Mouse (Mus musculus) lung, embryonic 15.5 days (tissue): Measurements from ENCODE around the gene Cpeb1. TPM values are rescaled to one million over a fixed set of nuclear protein-coding genes. Genes with fewer than 3 reads are reported as not detected.

Source experiments
- ATAC-seq: fragments of 200-750 bp; cut with Nextera tagmentation; 2 replicates; pipeline ENCODE4 v1.8.0; 2017; ENCODE audit warnings: moderate number of reproducible peaks, borderline replicate concordance; ENCODE audit not compliant: low FRiP score, low TSS enrichment; ENCODE audit errors: extremely low read depth
- H3K27ac ChIP-seq: fragments of 300-500 bp; sonication (generic); 2 replicates; pipeline ENCODE4 v1.5.1; 2015; ENCODE audit warnings: moderate library complexity, mild to moderate bottlenecking, inconsistent platforms
- H3K27me3 ChIP-seq: fragments of 300-500 bp; sonication (generic); 2 replicates; pipeline ENCODE4 v1.6.1; 2015; ENCODE audit warnings: inconsistent platforms
- H3K36me3 ChIP-seq: fragments of 300-500 bp; sonication (generic); 2 replicates; pipeline ENCODE4 v1.6.1; 2015; ENCODE audit warnings: inconsistent platforms
- H3K4me1 ChIP-seq: fragments of 300-500 bp; sonication (generic); 2 replicates; pipeline ENCODE4 v1.6.1; 2015; ENCODE audit warnings: inconsistent platforms
- H3K4me2 ChIP-seq: fragments of 300-500 bp; sonication (generic); 2 replicates; pipeline ENCODE4 v1.6.1; 2015; ENCODE audit warnings: inconsistent platforms, mild to moderate bottlenecking, moderate library complexity
- H3K4me3 ChIP-seq: fragments of 300-500 bp; sonication (generic); 2 replicates; pipeline ENCODE4 v1.5.1; 2015; ENCODE audit warnings: mild to moderate bottlenecking, inconsistent platforms
- H3K9ac ChIP-seq: fragments of 300-500 bp; sonication (generic); 2 replicates; pipeline ENCODE4 v1.6.1; 2015; ENCODE audit warnings: inconsistent platforms
- H3K9me3 ChIP-seq: fragments of 300-500 bp; sonication (generic); 2 replicates; pipeline ENCODE4 v1.6.1; 2016; ENCODE audit warnings: inconsistent platforms
- WGBS: fragments of 180-500 bp; shearing (Covaris S2); methylation state at CpG from one replicate; pipeline ENCODE4 v1.1.7; 2015; 5-methylcytosine and 5-hydroxymethylcytosine counted together
- polyA plus RNA-seq: library from polyadenylated mRNA; unstranded; fragments of >200 nt; fragmentation: Nextera tagmentation; extraction: Ambion mirVana; gene quantifications from 2 replicates; pipeline ENCODE4 v1.2.1, GENCODE M21; 2015

Gene Cpeb1
- polyA plus RNA-seq, 1 experiment from 2014 or later: 1.2 TPM

- 79% methylated on average over 6 of the region's 6 CpGs for WGBS
- Histone ChIP-seq H3K4me3 (no peak overlapping the region), H3K4me1 (no peaks in the 10 kb centered on the region), H3K36me3 (no peaks in the 10 kb centered on the region), H3K9me3 (no peaks in the 10 kb centered on the region), H3K27ac (no peak overlapping the region), H3K27me3 (no peaks in the 10 kb centered on the region), H3K4me2 (no peak overlapping the region), H3K9ac (no peak overlapping the region)
- ATAC-seq: no peak
Measured at GRCm38 (mm10) chr7:81319749-81320148, 135.5 kb downstream of the Cpeb1 start.

GRCm38 (mm10) chr7:81315583-81315982 is 139.7 kb downstream of the Cpeb1 start:
- H3K4me1 ChIP-seq: no peaks in the 10 kb centered on the region
- no peak overlapping the region for H3K4me3 ChIP-seq
- H3K27ac ChIP-seq: no peak overlapping the region
- no peaks in the 10 kb centered on the region for H3K36me3 ChIP-seq
- H3K27me3 ChIP-seq: no peaks in the 10 kb centered on the region
- H3K9me3 ChIP-seq: no peaks in the 10 kb centered on the region
- 49% methylated on average over 8 of the region's 8 CpGs for WGBS
- no peak for ATAC-seq
- no peak overlapping the region for H3K9ac ChIP-seq
- H3K4me2 ChIP-seq: no peak overlapping the region

GRCm38 (mm10) chr7:81311581-81311980 is 143.7 kb downstream of the Cpeb1 start:
- Histone ChIP-seq H3K9me3 (no peaks in the 10 kb centered on the region), H3K36me3 (no peaks in the 10 kb centered on the region), H3K4me1 (no peaks in the 10 kb centered on the region), H3K4me2 (no peak overlapping the region), H3K27me3 (no peaks in the 10 kb centered on the region), H3K27ac (no peak overlapping the region), H3K4me3 (no peak overlapping the region), H3K9ac (no peak overlapping the region)
- ATAC-seq: no peak

DNA sequence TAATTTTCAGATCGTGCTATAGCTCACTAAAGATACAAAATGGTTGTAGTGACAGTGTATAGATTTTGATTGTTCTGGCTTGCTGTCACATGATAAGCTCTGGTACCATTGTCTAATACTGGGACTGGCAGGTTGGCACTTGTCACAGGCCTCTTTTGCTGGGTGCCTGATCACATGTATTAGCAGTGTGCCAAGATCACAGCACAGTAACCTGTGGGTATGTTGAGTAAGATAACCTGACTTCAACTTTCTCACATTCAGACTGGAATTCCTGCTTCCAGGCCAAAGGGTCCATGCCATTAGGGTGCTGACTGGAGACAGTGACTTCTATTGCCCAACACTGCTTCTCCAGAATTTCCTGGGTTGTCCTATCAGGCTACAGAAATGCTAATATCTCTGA is 144.1 kb downstream of the Cpeb1 start:
- H3K4me1 ChIP-seq: no peaks in the 10 kb centered on the region
- 84% methylated on average over 1 of the region's 1 CpGs for WGBS
- ATAC-seq: no peak

GRCm38 (mm10) chr7:81309247-81309646 is 146.0 kb downstream of the Cpeb1 start:
- no peak for ATAC-seq
- Histone ChIP-seq H3K9me3 (no peaks in the 10 kb centered on the region), H3K27ac (no peak overlapping the region), H3K36me3 (no peaks in the 10 kb centered on the region), H3K4me3 (no peak overlapping the region), H3K4me1 (no peaks in the 10 kb centered on the region), H3K27me3 (no peaks in the 10 kb centered on the region), H3K9ac (no peak overlapping the region), H3K4me2 (no peak overlapping the region)
- 78% methylated on average over 6 of the region's 6 CpGs for WGBS

More for the DNA sequence above, 144.1 kb downstream of the Cpeb1 start:
- Histone ChIP-seq H3K4me2 (no peak overlapping the region), H3K9ac (no peak overlapping the region), H3K27me3 (no peaks in the 10 kb centered on the region), H3K36me3 (no peaks in the 10 kb centered on the region), H3K9me3 (no peaks in the 10 kb centered on the region), H3K4me3 (no peak overlapping the region), H3K27ac (no peak overlapping the region)

DNA sequence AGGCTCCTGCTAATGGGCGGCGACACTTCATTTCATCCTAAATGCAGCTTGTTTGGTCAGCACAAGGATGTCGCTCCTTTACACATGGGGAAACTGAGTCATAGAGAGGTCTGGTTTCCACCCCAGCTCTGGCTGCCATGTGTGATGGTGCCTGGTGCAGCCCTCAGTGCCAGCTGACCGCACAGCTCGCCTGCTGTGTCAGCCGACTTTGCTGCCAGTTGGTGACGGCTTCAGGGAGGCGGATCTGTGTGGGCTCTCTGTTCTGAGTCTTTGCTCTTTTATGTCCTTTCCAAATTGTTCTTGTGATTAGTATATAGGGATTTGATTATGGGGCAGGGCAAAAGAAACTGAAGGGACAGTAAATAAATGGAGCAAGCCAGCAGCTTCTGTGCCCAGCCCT is 147.5 kb downstream of the Cpeb1 start:
- no peak for ATAC-seq
- no peak overlapping the region for H3K9ac ChIP-seq
- no peaks in the 10 kb centered on the region for H3K9me3 ChIP-seq
- no peak overlapping the region for H3K27ac ChIP-seq
- H3K36me3 ChIP-seq: no peaks in the 10 kb centered on the region
- no peaks in the 10 kb centered on the region for H3K4me1 ChIP-seq
- 83% methylated on average over 8 of the region's 8 CpGs for WGBS
- H3K27me3 ChIP-seq: no peaks in the 10 kb centered on the region
- H3K4me2 ChIP-seq: no peak overlapping the region
- no peak overlapping the region for H3K4me3 ChIP-seq

DNA sequence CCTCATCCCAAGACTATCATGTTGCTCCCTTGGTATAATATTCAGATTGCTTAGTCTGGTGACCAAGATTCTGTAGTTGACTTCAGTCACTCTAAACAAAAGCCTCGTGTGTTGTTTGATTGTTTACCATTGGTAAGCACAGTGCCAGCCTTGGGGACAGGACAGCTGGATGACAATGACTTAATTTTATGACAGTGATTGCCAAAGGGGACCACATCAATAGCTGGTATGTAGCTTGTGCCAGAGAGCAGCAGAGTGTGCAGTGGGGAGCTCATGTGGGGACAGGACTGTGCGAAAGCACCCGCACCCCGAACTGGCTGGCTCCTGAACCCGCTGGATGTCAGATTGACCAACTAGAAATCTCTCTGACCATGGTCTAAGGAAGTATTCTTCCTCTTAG is 150.6 kb downstream of the Cpeb1 start:
- Histone ChIP-seq H3K27me3 (no peaks in the 10 kb centered on the region), H3K9ac (no peak overlapping the region), H3K4me3 (no peak overlapping the region), H3K4me1 (no peaks in the 10 kb centered on the region), H3K9me3 (no peaks in the 10 kb centered on the region), H3K36me3 (no peaks in the 10 kb centered on the region), H3K4me2 (no peak overlapping the region), H3K27ac (no peak overlapping the region)
- ATAC-seq: no peak
- 85% methylated on average over 5 of the region's 5 CpGs for WGBS

DNA sequence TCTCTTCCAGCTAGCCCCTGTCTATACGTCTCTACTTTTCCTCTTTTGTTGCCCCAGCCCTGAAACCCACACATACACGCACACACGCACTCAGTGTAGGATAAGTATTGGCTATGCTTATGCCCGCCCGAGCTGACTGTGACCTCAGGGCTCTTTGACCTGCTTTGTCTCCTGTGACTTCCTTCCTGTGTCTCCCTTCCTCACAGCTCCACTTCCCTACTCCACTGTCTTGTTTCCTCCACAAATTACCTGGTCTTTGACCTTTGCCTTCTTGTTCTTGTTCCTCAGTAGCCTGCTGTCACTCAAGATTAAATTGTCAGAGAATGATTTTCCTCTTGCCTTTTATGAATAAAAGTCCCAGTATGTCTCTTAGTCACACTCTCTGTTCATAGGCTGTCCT is 151.2 kb downstream of the Cpeb1 start:
- Histone ChIP-seq H3K27ac (no peak overlapping the region), H3K27me3 (no peaks in the 10 kb centered on the region), H3K9me3 (no peaks in the 10 kb centered on the region), H3K4me1 (no peaks in the 10 kb centered on the region), H3K4me3 (no peak overlapping the region), H3K9ac (no peak overlapping the region), H3K4me2 (no peak overlapping the region), H3K36me3 (no peaks in the 10 kb centered on the region)
- WGBS: 56% methylated on average over 5 of the region's 5 CpGs
- no peak for ATAC-seq

GRCm38 (mm10) chr7:81303682-81304081 is 151.6 kb downstream of the Cpeb1 start:
- no peak overlapping the region for H3K27ac ChIP-seq
- ATAC-seq: no peak
- H3K4me1 ChIP-seq: no peaks in the 10 kb centered on the region
- H3K27me3 ChIP-seq: no peaks in the 10 kb centered on the region
- H3K9ac ChIP-seq: no peak overlapping the region
- no peaks in the 10 kb centered on the region for H3K36me3 ChIP-seq
- H3K9me3 ChIP-seq: no peaks in the 10 kb centered on the region
- H3K4me3 ChIP-seq: no peak overlapping the region
- WGBS: 92% methylated on average over 2 of the region's 2 CpGs
- no peak overlapping the region for H3K4me2 ChIP-seq

- no peak for ATAC-seq
- no peaks in the 10 kb centered on the region; the same call in 1 of the 2 replicates for H3K4me1 ChIP-seq
- no peak overlapping the region for H3K4me3 ChIP-seq
- H3K36me3 ChIP-seq: no peaks in the 10 kb centered on the region
- H3K9ac ChIP-seq: no peak overlapping the region
- no peaks in the 10 kb centered on the region for H3K27me3 ChIP-seq
- H3K4me2 ChIP-seq: no peak overlapping the region
- WGBS: 83% methylated on average over 7 of the region's 7 CpGs
- no peaks in the 10 kb centered on the region for H3K9me3 ChIP-seq
- no peak overlapping the region for H3K27ac ChIP-seq
Measured at GRCm38 (mm10) chr7:81301323-81301722, 153.9 kb downstream of the Cpeb1 start.

- Histone ChIP-seq H3K9me3 (no peaks in the 10 kb centered on the region), H3K27me3 (no peaks in the 10 kb centered on the region), H3K36me3 (no peaks in the 10 kb centered on the region), H3K4me3 (no peak overlapping the region), H3K4me1 (no peaks in the 10 kb centered on the region; the same call in 1 of the 2 replicates), H3K27ac (no peak overlapping the region), H3K4me2 (no peak overlapping the region), H3K9ac (no peak overlapping the region)
- no peak for ATAC-seq
- 26% methylated on average over 6 of the region's 6 CpGs for WGBS
Measured at GRCm38 (mm10) chr7:81298206-81298605, 157.1 kb downstream of the Cpeb1 start.
